Mouse (Mus musculus) urinary bladder, postnatal 25 days (tissue): ENCODE measurements around the gene Pitx2.

Experiments
- DNase-seq: peaks from one replicate; pipeline ENCODE4 v3.0.0; 2022; ENCODE audit warnings: low spot score

Gene Pitx2

GRCm38 (mm10) chr3:129202871-129203740 lies 3.4 kb downstream of the Pitx2 start:
- no peak for DNase-seq

- DNase-seq, result no peak
These were observed 4.2 kb downstream of the Pitx2 start for GRCm38 (mm10) chr3:129203761-129204440.

- DNase-seq, result peak; percentile 71
These were observed 5.0 kb downstream of the Pitx2 start for GRCm38 (mm10) chr3:129204441-129205313.

GRCm38 (mm10) chr3:129205481-129206175 lies 6.0 kb downstream of the Pitx2 start:
- DNase-seq, result no peak

- no peak for DNase-seq
These were observed 7.1 kb downstream of the Pitx2 start for GRCm38 (mm10) chr3:129206776-129207175.

GRCm38 (mm10) chr3:129207231-129208030 lies 7.8 kb downstream of the Pitx2 start:
- DNase-seq, result no peak

GRCm38 (mm10) chr3:129208031-129208380 lies 8.3 kb downstream of the Pitx2 start:
- no peak for DNase-seq

- no peak for DNase-seq
These were observed 8.7 kb downstream of the Pitx2 start for GRCm38 (mm10) chr3:129208421-129208820.

GRCm38 (mm10) chr3:129209266-129209665 lies 9.6 kb downstream of the Pitx2 start:
- no peak for DNase-seq

- DNase-seq, result no peak
These were observed 10.1 kb downstream of the Pitx2 start for GRCm38 (mm10) chr3:129209771-129210170.

GRCm38 (mm10) chr3:129212038-129212645 lies 12.5 kb downstream of the Pitx2 start:
- DNase-seq, result no peak

GRCm38 (mm10) chr3:129212807-129213206 lies 13.1 kb downstream of the Pitx2 start:
- DNase-seq, result no peak

GRCm38 (mm10) chr3:129213633-129214145 lies 14.0 kb downstream of the Pitx2 start:
- peak; percentile 85 for DNase-seq

GRCm38 (mm10) chr3:129214146-129214665 lies 14.5 kb downstream of the Pitx2 start:
- DNase-seq, result no peak

- DNase-seq, result no peak
These were observed 15.0 kb downstream of the Pitx2 start for GRCm38 (mm10) chr3:129214666-129215161.

- DNase-seq, result no peak
These were observed 15.6 kb downstream of the Pitx2 start for GRCm38 (mm10) chr3:129215241-129215750.

GRCm38 (mm10) chr3:129215751-129216331 lies 16.2 kb downstream of the Pitx2 start:
- DNase-seq, result no peak

GRCm38 (mm10) chr3:129216491-129216890 lies 16.8 kb downstream of the Pitx2 start:
- DNase-seq, result no peak

- DNase-seq, result no peak
These were observed 17.4 kb downstream of the Pitx2 start for GRCm38 (mm10) chr3:129216911-129217561.
